Mouse (Mus musculus) MEL (cell line): ENCODE measurements around the gene Stoml3.

Experiments used
- CTCF ChIP-seq, 3 experiments: IDR thresholded peaks in 2 of 3; conservative IDR thresholded peaks in 1 of 3; 2 replicates each; pipeline ENCODE4 v1.5.1; 2011 to 2012; ENCODE audit warnings: low read length in 3 of 3, low read depth in 2 of 3, mild to moderate bottlenecking in 2 of 3, improper control_type of control experiment in 1 of 3, inconsistent platforms in 1 of 3, mixed read lengths in 1 of 3, moderate library complexity in 1 of 3; ENCODE audit not compliant: control insufficient read depth in 1 of 3, insufficient read depth in 1 of 3, poor library complexity in 1 of 3, severe bottlenecking in 1 of 3
- POLR2A ChIP-seq, 2 experiments: IDR thresholded peaks; 2 replicates each; pipeline ENCODE4 v1.6.1; 2011 to 2012; ENCODE audit warnings: low read length in 2 of 2, mild to moderate bottlenecking in 2 of 2, control low read depth in 1 of 2, improper control_type of control experiment in 1 of 2, low read depth in 1 of 2, moderate library complexity in 1 of 2; ENCODE audit not compliant: control insufficient read depth in 1 of 2, insufficient read depth in 1 of 2, poor library complexity in 1 of 2

GRCm38 (mm10) chr3:53450666-53451065 lies 37.8 kb upstream of the Stoml3 start:
- TF ChIP-seq CTCF (IDR thresholded peaks at IDR 0.05 in 2 of 3, conservative IDR thresholded peaks at IDR 0.05 in 1 of 3; ENCODE audit: control insufficient read depth in 1 of 3, insufficient read depth in 1 of 3, low read depth in 2 of 3, low read length in 3 of 3, poor library complexity in 1 of 3, severe bottlenecking in 1 of 3) (no peak), POLR2A (IDR thresholded peaks at IDR 0.05; ENCODE audit: control insufficient read depth in 1 of 2, insufficient read depth in 1 of 2, low read depth in 1 of 2, low read length in 2 of 2, poor library complexity in 1 of 2) (no peak)
